Mouse (Mus musculus) testis, postnatal 14 days (tissue): ENCODE data around the gene Tnfaip6.
A peak's percentile ranks its signal among the peaks of the same experiment; 100 is the strongest.

Source experiments
- DNase-seq: peaks from one replicate; pipeline ENCODE4 v3.0.0; 2021; ENCODE audit warnings: low spot score

Gene Tnfaip6

GRCm38 (mm10) chr2:52052335-52052734, 14.5 kb downstream of the Tnfaip6 start:
- DNase-seq, result no peak

- no peak for DNase-seq
These were observed 15.7 kb downstream of the Tnfaip6 start for GRCm38 (mm10) chr2:52053502-52053901.

GRCm38 (mm10) chr2:52055616-52056015, 17.8 kb downstream of the Tnfaip6 start:
- no peak for DNase-seq

- no peak for DNase-seq
These were observed 19.3 kb downstream of the Tnfaip6 start for GRCm38 (mm10) chr2:52057099-52057498.

GRCm38 (mm10) chr2:52057681-52058080, 19.9 kb downstream of the Tnfaip6 start:
- no peak for DNase-seq

GRCm38 (mm10) chr2:52068641-52069040, 30.8 kb downstream of the Tnfaip6 start:
- DNase-seq, result no peak

- DNase-seq, result no peak
These were observed 33.0 kb downstream of the Tnfaip6 start for GRCm38 (mm10) chr2:52070816-52071215.

- DNase-seq, result peak; percentile 8
These were observed 33.6 kb downstream of the Tnfaip6 start for GRCm38 (mm10) chr2:52071241-52071991.

- no peak for DNase-seq
These were observed 34.3 kb downstream of the Tnfaip6 start for GRCm38 (mm10) chr2:52072065-52072490.

- DNase-seq, result peak; percentile 93
These were observed 34.8 kb downstream of the Tnfaip6 start, which contains the start of gene Rif1 for GRCm38 (mm10) chr2:52072491-52073140. TSS of gene Rif1 (plus strand) at chr2:52072832.

- DNase-seq, result no peak
These were observed 35.5 kb downstream of the Tnfaip6 start for GRCm38 (mm10) chr2:52073141-52073904.

- no peak for DNase-seq
These were observed 40.9 kb downstream of the Tnfaip6 start for GRCm38 (mm10) chr2:52078666-52079065.

- DNase-seq, result no peak
These were observed 46.2 kb downstream of the Tnfaip6 start for GRCm38 (mm10) chr2:52084013-52084412.

- no peak for DNase-seq
These were observed 46.8 kb downstream of the Tnfaip6 start for GRCm38 (mm10) chr2:52084571-52084970.
